Mouse (Mus musculus): ENCODE data around the gene Elk3.

- TF ChIP-seq POLR2A (IDR thresholded peaks at IDR 0.05; ENCODE audit: low read depth, low read length) (no peak), CTCF (IDR thresholded peaks at IDR 0.05; ENCODE audit: borderline replicate concordance, insufficient read depth, low read length) (no peak)
Observed at GRCm38 (mm10) chr10:93275212-93276136, 35.5 kb downstream of the Elk3 start.
